Mouse (Mus musculus) lung, embryonic 15.5 days (tissue): ENCODE measurements around the gene Gm10320. TPM values are rescaled to one million over a fixed set of nuclear protein-coding genes. Genes with fewer than 3 reads are reported as not detected.

Experiments
- ATAC-seq: fragments of 200-750 bp; cut with Nextera tagmentation; 2 replicates; pipeline ENCODE4 v1.8.0; 2017; ENCODE audit warnings: moderate number of reproducible peaks, borderline replicate concordance; ENCODE audit not compliant: low FRiP score, low TSS enrichment; ENCODE audit errors: extremely low read depth
- H3K27ac ChIP-seq: fragments of 300-500 bp; sonication (generic); 2 replicates; pipeline ENCODE4 v1.5.1; 2015; ENCODE audit warnings: moderate library complexity, mild to moderate bottlenecking, inconsistent platforms
- H3K27me3 ChIP-seq: fragments of 300-500 bp; sonication (generic); 2 replicates; pipeline ENCODE4 v1.6.1; 2015; ENCODE audit warnings: inconsistent platforms
- H3K36me3 ChIP-seq: fragments of 300-500 bp; sonication (generic); 2 replicates; pipeline ENCODE4 v1.6.1; 2015; ENCODE audit warnings: inconsistent platforms
- H3K4me1 ChIP-seq: fragments of 300-500 bp; sonication (generic); 2 replicates; pipeline ENCODE4 v1.6.1; 2015; ENCODE audit warnings: inconsistent platforms
- H3K4me2 ChIP-seq: fragments of 300-500 bp; sonication (generic); 2 replicates; pipeline ENCODE4 v1.6.1; 2015; ENCODE audit warnings: inconsistent platforms, mild to moderate bottlenecking, moderate library complexity
- H3K4me3 ChIP-seq: fragments of 300-500 bp; sonication (generic); 2 replicates; pipeline ENCODE4 v1.5.1; 2015; ENCODE audit warnings: mild to moderate bottlenecking, inconsistent platforms
- H3K9ac ChIP-seq: fragments of 300-500 bp; sonication (generic); 2 replicates; pipeline ENCODE4 v1.6.1; 2015; ENCODE audit warnings: inconsistent platforms
- H3K9me3 ChIP-seq: fragments of 300-500 bp; sonication (generic); 2 replicates; pipeline ENCODE4 v1.6.1; 2016; ENCODE audit warnings: inconsistent platforms
- WGBS: fragments of 180-500 bp; shearing (Covaris S2); methylation state at CpG from one replicate; pipeline ENCODE4 v1.1.7; 2015; 5-methylcytosine and 5-hydroxymethylcytosine counted together
- polyA plus RNA-seq: library from polyadenylated mRNA; unstranded; fragments of >200 nt; fragmentation: Nextera tagmentation; extraction: Ambion mirVana; gene quantifications from 2 replicates; pipeline ENCODE4 v1.2.1, GENCODE M21; 2015

Gene Gm10320
- polyA plus RNA-seq, result 1.3 and 1.6 TPM in 2 replicates

DNA sequence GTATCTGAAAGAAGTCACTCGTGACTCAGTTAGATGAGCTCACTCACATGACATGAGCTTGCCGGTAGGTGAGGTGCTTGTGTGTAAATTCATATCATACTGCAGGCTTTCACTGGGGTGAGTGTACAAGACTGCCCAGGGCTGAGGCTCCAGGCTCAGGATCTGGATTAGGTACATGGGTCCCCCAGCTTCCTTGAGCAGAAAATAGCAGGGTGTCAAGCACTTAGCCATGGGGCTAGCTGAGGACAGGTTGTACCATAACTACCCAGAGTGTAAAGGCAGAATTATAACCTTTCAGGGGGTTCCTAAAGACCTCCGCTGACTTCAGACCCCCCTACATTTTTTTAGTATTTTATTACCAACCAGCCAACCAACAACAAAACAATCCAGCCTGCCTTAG, at the start of gene Gm10320:
Gm10320 (minus strand) TSS at position 93 of the 400 bp plus-strand sequence.
- no peak within 1 kb of the TSS for H3K9ac ChIP-seq
- H3K36me3 ChIP-seq, result no peaks in the 10 kb centered on the region
- no peak for ATAC-seq
- no peak within 1 kb of the TSS for H3K4me2 ChIP-seq
- WGBS, result 75% methylated on average over 3 of the region's 3 CpGs
- H3K27ac ChIP-seq, result no peak within 1 kb of the TSS
- H3K27me3 ChIP-seq, result no peaks in the 10 kb centered on the region
- no peaks in the 10 kb centered on the region for H3K4me1 ChIP-seq
- H3K9me3 ChIP-seq, result no peaks in the 10 kb centered on the region
- no peak within 1 kb of the TSS for H3K4me3 ChIP-seq

GRCm38 (mm10) chr13:98541601-98542000, 49.8 kb upstream of the Gm10320 start:
- ATAC-seq, result no peak
- H3K27me3 ChIP-seq, result no peaks in the 10 kb centered on the region
- no peaks in the 10 kb centered on the region for H3K9me3 ChIP-seq
- WGBS, result 75% methylated on average over 2 of the region's 2 CpGs
- no peak overlapping the region for H3K4me2 ChIP-seq
- H3K9ac ChIP-seq, result no peak overlapping the region
- no peak overlapping the region for H3K27ac ChIP-seq
- no peaks in the 10 kb centered on the region for H3K36me3 ChIP-seq
- no peak overlapping the region for H3K4me3 ChIP-seq
- H3K4me1 ChIP-seq, result no peaks in the 10 kb centered on the region

GRCm38 (mm10) chr13:98540206-98540605, 48.4 kb upstream of the Gm10320 start:
- H3K4me1 ChIP-seq, result peaks cover 2% of the 10 kb centered on the region; the same call in 1 of the 2 replicates
- no peak for ATAC-seq
- H3K9ac ChIP-seq, result no peak overlapping the region
- no peak overlapping the region for H3K27ac ChIP-seq
- no peak overlapping the region for H3K4me3 ChIP-seq
- no peaks in the 10 kb centered on the region for H3K9me3 ChIP-seq
- WGBS, result 74% methylated on average over 3 of the region's 3 CpGs
- no peak overlapping the region for H3K4me2 ChIP-seq
- H3K36me3 ChIP-seq, result no peaks in the 10 kb centered on the region
- H3K27me3 ChIP-seq, result 0 out of 2 replicates have a peak, but pooled peaks cover 5% of the 10 kb centered on the region

- Histone ChIP-seq H3K9me3 (no peaks in the 10 kb centered on the region), H3K4me1 (peaks cover 11% of the 10 kb centered on the region), H3K36me3 (no peaks in the 10 kb centered on the region), H3K27me3 (0 out of 2 replicates have a peak, but pooled peaks cover 7% of the 10 kb centered on the region), H3K4me2 (no peak overlapping the region), H3K9ac (no peak overlapping the region), H3K27ac (no peak overlapping the region), H3K4me3 (no peak overlapping the region)
- WGBS, result 45% methylated on average over 7 of the region's 7 CpGs
- ATAC-seq, result no peak
These were observed 47.5 kb upstream of the Gm10320 start for GRCm38 (mm10) chr13:98539311-98539710.

GRCm38 (mm10) chr13:98538587-98538986, 46.8 kb upstream of the Gm10320 start:
- H3K9ac ChIP-seq, result no peak overlapping the region
- H3K36me3 ChIP-seq, result no peaks in the 10 kb centered on the region
- H3K4me1 ChIP-seq, result peaks cover 18% of the 10 kb centered on the region
- H3K4me3 ChIP-seq, result no peak overlapping the region
- 79% methylated on average over 5 of the region's 5 CpGs for WGBS
- no peak overlapping the region for H3K27ac ChIP-seq
- no peak overlapping the region for H3K4me2 ChIP-seq
- no peak for ATAC-seq
- no peaks in the 10 kb centered on the region for H3K9me3 ChIP-seq
- H3K27me3 ChIP-seq, result 0 out of 2 replicates have a peak, but pooled peaks cover 7% of the 10 kb centered on the region

- Histone ChIP-seq H3K9me3 (no peaks in the 10 kb centered on the region), H3K36me3 (no peaks in the 10 kb centered on the region), H3K4me2 (peak overlapping the region; percentile 45), H3K9ac (no peak overlapping the region), H3K4me3 (no peak overlapping the region), H3K27ac (no peak overlapping the region), H3K4me1 (peaks cover 24% of the 10 kb centered on the region), H3K27me3 (peaks cover 16% of the 10 kb centered on the region; the same call in 1 of the 2 replicates)
- WGBS, result 35% methylated on average over 2 of the region's 2 CpGs
- ATAC-seq, result no peak
These were observed 43.1 kb upstream of the Gm10320 start for GRCm38 (mm10) chr13:98534913-98535262.

GRCm38 (mm10) chr13:98534190-98534912, 42.5 kb upstream of the Gm10320 start:
- Histone ChIP-seq H3K4me1 (peaks cover 24% of the 10 kb centered on the region), H3K9ac (no peak overlapping the region), H3K27me3 (peaks cover 16% of the 10 kb centered on the region; the same call in 1 of the 2 replicates), H3K9me3 (no peaks in the 10 kb centered on the region), H3K4me3 (no peak overlapping the region), H3K27ac (no peak overlapping the region; the same call in 1 of the 2 replicates), H3K4me2 (peak overlapping the region; percentile 45), H3K36me3 (no peaks in the 10 kb centered on the region)
- peak; percentile 65; the same call in 1 of the 2 replicates for ATAC-seq
- WGBS, result 14% methylated on average over 18 of the region's 18 CpGs

DNA sequence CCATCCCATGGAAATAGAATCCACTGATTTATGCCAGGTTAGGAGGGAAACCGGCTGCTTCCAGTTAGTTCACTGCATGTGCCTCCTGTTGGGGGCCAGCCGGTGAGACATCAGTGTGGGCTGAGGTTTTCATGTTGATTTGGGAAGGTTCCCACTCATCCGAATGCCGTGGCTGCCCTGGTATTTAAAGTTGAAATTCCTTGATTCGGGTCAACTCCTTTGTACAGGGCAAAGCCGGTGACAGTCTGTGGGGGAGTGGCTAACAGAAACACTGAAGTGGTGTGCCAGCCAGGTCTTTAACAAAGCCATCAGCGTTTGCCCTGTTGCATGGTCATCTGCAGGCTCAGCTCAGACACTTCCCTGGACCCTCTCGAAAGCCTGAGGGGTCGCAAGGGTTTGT, 41.6 kb upstream of the Gm10320 start:
- no peak overlapping the region for H3K4me3 ChIP-seq
- no peak overlapping the region for H3K27ac ChIP-seq
- H3K4me2 ChIP-seq, result peak overlapping the region; percentile 45; the same call in 1 of the 2 replicates
- 16% methylated on average over 9 of the region's 9 CpGs for WGBS
- no peak for ATAC-seq
- H3K27me3 ChIP-seq, result peaks cover 16% of the 10 kb centered on the region; the same call in 1 of the 2 replicates
- H3K9me3 ChIP-seq, result no peaks in the 10 kb centered on the region
- peaks cover 24% of the 10 kb centered on the region for H3K4me1 ChIP-seq
- H3K36me3 ChIP-seq, result no peaks in the 10 kb centered on the region
- no peak overlapping the region for H3K9ac ChIP-seq

- Histone ChIP-seq H3K4me3 (no peak overlapping the region), H3K9ac (no peak overlapping the region), H3K36me3 (no peaks in the 10 kb centered on the region), H3K27ac (no peak overlapping the region), H3K4me2 (peak overlapping the region; percentile 45; the same call in 1 of the 2 replicates), H3K4me1 (peaks cover 24% of the 10 kb centered on the region), H3K27me3 (peaks cover 16% of the 10 kb centered on the region; the same call in 1 of the 2 replicates), H3K9me3 (no peaks in the 10 kb centered on the region)
- 43% methylated on average over 12 of the region's 12 CpGs for WGBS
- no peak for ATAC-seq
These were observed 41.0 kb upstream of the Gm10320 start for GRCm38 (mm10) chr13:98532699-98533375.

- no peaks in the 10 kb centered on the region for H3K9me3 ChIP-seq
- H3K27me3 ChIP-seq, result peaks cover 16% of the 10 kb centered on the region; the same call in 1 of the 2 replicates
- H3K27ac ChIP-seq, result no peak overlapping the region
- peaks cover 24% of the 10 kb centered on the region for H3K4me1 ChIP-seq
- 82% methylated on average over 9 of the region's 9 CpGs for WGBS
- H3K9ac ChIP-seq, result no peak overlapping the region
- no peak overlapping the region for H3K4me3 ChIP-seq
- H3K4me2 ChIP-seq, result no peak overlapping the region
- no peak for ATAC-seq
- H3K36me3 ChIP-seq, result no peaks in the 10 kb centered on the region
These were observed 40.2 kb upstream of the Gm10320 start for GRCm38 (mm10) chr13:98531976-98532375.

GRCm38 (mm10) chr13:98531306-98531705, 39.5 kb upstream of the Gm10320 start:
- no peak overlapping the region for H3K9ac ChIP-seq
- H3K9me3 ChIP-seq, result no peaks in the 10 kb centered on the region
- H3K4me3 ChIP-seq, result no peak overlapping the region
- peaks cover 24% of the 10 kb centered on the region for H3K4me1 ChIP-seq
- no peak overlapping the region for H3K4me2 ChIP-seq
- H3K36me3 ChIP-seq, result no peaks in the 10 kb centered on the region
- no peak for ATAC-seq
- no peak overlapping the region for H3K27ac ChIP-seq
- peaks cover 16% of the 10 kb centered on the region; the same call in 1 of the 2 replicates for H3K27me3 ChIP-seq
- WGBS, result 19% methylated on average over 3 of the region's 3 CpGs
